Mouse (Mus musculus) 3T3-L1 (cell line): Measurements from ENCODE around the gene Casp8ap2.
A peak's percentile ranks its signal among the peaks of the same experiment; 100 is the strongest.

Experiments used
- DNase-seq: peaks from one replicate; pipeline ENCODE4 v3.0.0-alpha.2; 2015; ENCODE audit warnings: low read depth, low spot score

The Casp8ap2 gene

DNA sequence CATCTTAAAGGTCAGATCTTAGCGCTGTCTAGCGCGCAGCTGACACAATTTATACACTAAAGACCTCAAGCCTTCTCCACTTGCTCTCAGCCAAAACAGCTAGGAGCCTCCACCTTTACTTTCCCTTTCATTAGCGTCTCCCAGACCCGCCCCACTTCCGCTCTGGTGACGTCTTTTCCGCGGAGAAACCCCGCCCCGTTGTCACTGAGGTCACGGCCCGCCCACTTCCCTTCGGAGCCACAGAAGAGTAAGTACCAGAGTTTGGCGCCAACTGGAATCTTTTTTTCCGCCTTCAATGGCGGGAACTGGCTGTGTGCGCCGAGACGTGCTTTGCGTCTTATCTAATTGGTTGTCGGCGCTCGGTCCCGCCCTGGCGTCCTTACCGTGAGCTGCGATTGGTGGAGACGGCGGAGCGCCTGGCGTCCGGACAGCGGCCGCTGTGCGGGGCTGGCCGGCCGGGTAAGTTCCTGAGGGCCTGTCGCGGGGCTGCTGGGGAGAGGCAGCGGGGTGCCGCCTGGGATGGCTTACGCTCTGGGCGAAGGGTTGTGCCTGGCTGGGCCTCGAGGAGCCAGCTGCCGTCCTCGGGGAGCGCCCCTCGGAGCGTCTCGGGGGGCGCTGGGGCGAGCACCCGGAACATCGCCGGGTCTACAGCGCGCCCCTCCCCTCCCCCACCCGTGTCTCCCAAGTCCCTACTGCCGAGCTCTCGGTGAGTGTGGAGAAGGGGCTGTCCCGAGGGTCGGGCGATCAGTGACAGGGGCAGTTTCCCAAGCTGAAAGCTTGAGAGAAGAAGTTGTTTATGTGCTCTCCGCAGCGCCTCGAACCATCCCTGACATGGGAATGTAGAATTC is at the start of gene Casp8ap2:
Casp8ap2 (plus strand) TSS at position 418 of the 848 bp plus-strand sequence.
- DNase-seq: peak; percentile 99

DNA sequence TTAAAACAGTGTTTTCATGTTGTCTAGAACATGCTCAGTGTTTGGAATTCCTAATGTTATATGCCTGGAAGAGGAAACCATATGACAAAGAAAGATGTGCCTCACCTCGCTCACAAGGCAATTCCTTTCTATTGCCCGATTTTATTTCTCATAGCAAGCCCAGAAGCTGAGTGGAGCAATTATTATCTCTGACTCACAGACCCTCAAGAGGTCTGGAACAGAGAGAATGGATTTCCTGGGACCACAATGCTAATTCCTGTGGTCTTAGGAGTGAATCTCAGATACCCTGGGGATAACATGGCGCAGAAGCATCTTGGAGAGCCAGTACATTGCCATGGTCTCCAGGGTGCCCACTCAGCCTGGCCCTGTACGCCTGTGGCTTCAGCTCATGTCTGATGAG is 46.2 kb upstream of the Casp8ap2 start:
- peak; percentile 83 for DNase-seq

DNA sequence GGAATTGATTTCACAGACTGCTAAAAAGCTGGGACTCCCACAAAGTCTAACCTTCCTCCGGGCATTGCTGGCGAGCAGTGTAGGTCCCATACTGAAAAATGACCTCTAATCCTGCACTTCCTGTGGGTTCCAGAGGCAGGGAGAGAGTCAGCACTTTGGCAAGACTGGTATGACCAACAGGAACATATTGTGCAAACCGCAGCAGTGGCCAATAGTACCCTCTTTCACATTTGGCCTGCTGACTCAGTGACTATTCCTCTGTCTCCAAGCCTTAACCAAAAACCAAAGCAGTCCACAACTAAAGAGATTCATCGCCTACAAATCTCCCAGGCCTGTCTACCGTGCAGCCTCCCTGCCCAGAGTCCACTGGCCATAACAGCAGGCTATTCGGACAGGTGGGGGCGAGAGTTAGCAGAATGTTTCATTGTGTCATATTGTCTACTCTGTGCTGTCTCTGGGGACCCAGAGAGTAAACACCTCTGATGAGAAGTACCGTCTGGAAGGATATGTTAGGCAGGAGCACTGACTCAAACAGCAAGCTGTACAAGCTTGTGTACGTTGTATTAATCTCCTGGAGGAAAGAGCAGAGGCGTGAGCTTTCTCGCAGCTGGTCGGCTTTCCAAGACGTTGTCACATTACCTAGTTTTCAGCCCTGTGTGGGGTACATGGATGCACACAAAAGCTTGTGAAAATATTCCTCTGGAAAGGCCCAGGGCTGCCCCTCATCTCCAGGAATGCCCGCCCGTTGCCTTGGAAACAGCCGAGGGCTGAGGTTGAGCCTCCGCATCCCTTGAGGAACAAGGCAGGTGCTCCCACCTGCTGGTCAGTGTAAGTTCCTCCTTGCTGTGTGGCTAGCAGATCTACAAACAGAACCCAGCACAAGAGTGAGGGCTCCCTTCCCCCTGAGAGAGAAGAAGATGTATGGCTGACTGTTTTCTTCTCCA is 45.0 kb upstream of the Casp8ap2 start:
- DNase-seq: peak; percentile 95

DNA sequence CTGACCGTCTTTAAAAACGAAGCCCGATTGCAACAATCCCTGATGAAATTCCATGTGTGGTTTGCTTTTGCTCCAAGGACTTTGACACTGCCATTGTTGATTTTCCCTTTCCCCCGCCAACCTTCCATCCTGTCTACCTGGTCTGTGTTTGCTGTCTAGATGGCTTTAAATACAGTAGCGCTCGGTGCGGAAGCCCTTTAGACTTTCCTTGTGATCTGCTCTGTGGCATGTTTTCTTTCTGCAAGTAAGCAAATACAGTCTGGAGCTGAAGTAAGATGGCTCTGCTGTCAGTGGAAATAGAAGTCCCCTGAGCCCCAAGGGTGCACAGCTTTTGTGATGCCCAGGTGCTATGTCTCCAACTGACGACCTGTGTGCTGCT is 44.3 kb upstream of the Casp8ap2 start:
- DNase-seq: no peak

DNA sequence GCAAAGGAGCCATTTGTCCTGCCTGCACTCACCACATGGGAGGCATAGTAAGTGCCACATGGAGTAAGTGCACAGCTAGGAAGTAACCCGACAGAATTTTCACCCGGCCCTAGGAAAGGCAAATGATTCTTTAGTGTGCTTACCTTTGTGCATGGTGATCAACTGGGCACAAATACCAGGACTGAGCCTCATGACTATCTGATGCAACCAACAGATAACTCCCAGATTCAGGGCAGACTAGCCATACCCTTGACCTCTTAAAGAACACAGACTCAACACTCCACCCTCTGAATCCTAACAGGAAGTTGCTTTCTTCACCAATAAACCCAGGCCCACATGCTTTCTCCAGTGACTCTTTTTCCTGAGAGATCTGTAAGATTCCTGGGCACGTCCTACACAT is 43.8 kb upstream of the Casp8ap2 start:
- DNase-seq: peak; percentile 62

DNA sequence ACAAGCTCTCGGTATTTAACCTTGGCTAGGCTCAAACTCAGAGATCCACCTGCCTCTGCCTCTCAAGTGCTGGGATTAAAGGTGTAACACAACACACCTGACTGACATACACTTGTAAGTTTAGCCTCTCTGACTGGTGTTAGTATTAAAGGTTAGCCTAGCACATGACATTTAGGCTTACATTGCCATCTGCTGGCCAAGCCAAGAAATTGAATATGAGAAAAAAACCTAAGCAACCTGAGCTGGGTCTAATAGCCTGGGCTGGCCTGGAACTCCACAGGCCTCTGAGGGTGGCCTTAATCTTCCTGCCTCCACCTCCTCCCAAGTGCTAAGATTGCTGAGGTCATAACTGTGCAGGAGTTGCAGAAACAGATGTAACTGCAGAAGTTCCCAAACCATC is 43.1 kb upstream of the Casp8ap2 start:
- DNase-seq: peak; percentile 86

DNA sequence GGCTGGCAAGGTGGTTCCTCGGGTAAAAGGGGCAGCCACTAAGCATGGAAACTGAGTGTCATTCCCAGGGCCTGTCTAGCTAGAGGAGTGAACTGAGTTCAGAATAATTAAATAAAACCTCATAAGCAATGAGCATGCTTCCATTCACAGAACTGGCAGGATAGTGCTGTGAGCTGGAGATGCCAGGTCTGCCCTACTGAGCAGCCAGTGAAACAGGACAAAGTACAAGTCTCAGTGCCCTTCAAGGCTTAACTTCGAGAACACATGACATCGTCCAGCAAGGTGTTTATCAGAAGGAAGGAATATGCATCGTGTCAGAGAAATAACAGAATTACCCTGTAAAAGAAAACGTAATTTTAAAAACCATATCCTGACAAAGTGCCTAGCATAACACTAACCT is 41.7 kb upstream of the Casp8ap2 start:
- DNase-seq: no peak

DNA sequence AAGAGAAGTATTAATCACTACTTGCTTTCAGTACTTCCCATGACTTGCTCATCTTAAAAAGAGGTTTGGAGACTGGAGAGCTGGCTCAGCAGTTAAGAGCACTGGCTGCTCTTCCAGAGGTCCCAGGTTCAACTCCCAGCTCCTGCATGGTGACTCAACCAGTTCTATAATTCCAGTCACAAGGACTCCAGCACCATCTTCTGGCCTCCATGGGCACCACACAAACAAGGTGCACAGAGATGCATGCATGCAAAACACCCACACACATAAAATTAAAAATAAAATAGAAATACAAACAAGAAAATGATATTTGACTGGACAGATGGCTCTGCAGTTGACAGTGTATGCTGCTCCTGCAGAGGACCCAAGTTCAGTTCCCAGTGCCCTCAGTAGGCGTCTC is 40.6 kb upstream of the Casp8ap2 start:
- peak; percentile 44 for DNase-seq

DNA sequence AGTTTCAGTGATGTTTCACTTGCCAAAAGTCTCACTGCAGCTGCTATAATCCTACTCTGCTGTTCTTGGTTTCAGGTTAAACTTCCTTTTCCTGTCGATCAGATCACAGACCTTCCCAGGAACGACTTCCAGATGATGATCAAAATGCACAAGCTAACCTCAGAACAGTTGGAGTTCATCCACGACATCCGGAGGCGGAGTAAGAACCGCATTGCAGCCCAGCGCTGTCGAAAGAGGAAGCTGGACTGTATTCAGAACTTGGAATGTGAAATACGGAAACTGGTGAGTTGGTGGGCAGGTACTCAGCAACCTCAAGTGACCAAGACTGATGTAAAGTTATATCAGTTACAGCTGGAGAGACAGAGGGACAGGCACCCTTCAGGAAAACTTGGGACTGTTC is 40.1 kb upstream of the Casp8ap2 start:
- peak; percentile 72 for DNase-seq

DNA sequence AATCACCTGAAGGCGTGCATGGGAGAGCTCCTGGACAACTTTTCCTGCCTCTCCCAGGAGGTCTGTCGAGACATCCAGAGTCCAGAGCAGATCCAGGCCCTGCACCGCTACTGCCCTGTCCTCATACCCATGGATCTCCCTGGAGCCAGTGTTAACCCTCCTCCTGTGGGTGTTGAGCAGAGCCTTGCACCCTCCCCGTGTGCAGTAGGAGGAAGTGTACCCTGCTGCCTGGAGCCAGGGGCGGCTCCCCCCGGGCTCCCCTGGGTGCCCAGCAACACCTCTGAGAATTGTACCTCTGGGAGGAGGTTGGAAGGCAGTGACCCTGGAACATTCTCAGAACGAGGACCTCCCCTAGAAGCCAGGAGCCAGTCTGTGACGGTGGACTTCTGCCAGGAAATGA is 35.4 kb upstream of the Casp8ap2 start:
- DNase-seq: no peak

DNA sequence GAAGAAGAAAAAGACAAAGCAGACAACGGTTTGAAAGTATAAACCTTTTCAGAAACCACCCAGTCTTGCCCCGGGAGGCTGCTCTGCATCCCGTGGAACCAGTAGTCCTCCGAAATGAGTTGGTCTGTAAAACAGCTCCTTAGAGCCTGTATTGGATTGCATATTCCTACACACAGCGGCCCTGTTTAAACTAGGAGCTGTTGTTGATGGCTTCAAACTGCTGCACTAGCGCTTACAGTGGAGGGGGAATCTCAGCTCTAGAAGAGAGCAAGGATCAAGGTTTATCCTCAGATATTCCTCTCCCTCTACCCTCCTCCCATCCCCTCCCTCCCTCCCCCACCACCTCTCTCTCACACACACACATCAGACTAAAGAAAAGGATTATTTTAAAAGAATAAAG is 31.1 kb upstream of the Casp8ap2 start:
- DNase-seq: no peak

DNA sequence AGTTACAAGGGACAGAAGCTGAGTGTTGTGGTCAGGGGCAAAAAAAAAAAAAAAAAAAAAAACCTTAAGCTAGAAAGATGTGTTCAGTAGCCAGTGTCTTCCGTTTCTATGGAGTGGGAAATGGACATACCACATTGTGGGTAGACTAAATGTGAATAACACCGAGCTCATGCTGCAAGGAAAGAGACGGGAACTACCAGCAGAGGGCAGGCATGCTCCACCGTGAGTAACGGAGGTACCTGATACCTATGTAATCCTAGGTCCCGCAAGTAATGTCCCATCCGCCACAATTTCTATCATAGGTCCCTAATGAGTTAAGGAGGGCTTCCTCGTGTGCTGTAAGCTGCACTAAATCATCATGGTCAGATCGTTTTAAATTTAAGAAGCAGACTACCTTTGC is 28.7 kb upstream of the Casp8ap2 start:
- DNase-seq: peak; percentile 75

DNA sequence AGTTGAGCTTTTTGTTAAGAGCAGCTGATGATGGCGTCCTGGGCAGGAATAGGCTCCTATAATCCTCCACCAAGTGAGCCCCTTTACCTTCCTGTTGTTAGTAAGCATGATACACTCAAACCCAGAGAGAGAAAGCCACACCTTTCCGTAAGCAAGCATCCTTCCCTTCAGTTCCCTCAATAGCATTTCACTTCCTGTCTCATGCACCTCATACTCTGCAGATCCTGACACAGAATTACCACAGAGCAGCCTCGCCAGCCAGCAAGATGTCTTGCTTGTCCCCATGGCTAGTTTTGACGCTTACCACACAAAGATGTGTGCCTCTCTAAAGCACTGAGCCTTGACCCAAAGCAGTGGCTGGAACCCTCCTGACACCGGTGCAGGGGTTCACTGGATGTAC is 27.7 kb upstream of the Casp8ap2 start:
- DNase-seq: no peak

DNA sequence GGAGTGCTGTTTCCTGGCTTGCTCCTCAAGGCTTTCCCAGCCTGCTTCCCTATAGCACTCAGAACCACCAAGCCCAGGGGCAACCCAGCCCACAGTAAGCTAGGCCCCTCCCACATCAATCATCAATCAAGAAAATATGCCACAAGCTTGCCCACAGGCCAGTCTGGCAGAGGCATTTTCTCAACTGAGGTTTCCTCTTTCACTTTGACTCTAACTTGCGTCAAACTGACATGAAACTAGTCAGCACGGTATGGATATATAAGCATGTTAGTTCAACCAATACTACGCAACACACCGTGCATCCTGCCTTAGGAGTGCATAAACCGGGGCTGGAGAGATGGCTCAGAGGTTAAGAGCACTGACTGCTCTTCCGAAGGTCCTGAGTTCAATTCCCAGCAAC is 27.0 kb upstream of the Casp8ap2 start:
- peak; percentile 25 for DNase-seq

DNA sequence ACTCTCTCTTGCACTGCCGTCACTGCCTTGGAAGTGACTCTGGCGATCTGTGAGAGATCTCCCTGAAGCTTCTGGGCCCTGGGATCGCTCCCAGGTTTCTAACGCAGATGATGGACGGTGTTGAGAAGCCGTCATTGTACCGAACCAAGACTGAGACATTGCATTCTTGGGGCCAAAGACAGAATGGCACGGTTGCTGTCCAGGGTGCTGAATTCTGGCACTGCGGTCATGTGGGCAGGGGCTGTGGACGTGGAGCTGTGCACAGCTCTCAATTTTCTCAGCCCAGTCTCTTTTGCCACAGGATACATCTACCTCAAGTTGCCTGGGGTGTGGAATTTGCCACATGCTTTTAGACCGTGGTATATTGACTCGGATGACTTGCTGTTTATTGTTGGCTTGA is 14.1 kb upstream of the Casp8ap2 start:
- peak; percentile 69 for DNase-seq

DNA sequence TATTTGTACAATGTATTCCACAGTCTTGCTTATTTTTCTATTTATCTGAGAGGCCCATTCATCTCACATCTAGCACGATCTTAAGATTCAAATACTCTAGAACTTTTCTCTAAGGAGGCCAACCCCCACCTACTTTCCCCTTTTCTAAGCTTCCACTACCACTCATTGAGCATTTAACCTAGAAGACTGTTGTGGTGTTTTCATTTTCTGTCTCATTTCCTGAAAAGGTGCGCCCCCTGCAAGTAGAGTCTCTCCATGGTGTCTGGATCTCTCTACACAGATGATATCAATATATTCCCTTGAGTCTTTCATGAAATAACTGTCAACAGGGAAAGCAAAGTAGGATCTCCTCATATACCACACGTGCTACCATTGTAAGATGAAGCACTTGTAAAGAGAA is 12.6 kb upstream of the Casp8ap2 start, which contains the start of gene Gja10:
Gja10 (minus strand) TSS at position 101 of the 400 bp plus-strand sequence.
- DNase-seq: no peak

DNA sequence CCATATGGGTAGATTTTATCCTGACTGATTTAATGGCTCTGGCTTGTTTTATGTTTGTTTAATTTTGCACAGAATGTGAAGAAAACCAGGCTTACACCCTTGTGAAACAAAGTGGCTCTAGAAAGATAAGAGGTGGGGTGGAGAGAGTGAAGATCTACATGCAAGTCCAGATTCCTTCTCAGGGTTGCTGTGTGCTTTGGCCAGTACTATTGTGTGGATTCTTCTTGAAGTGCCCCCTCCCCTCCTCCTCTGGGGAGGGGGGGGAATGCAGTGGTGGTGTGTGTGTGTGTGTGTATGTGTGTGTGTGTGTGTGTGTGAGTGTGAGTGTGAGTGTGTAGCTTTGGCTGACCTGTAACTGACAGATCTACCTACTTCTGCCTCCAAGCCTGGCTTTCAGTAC is 6.4 kb downstream of the Casp8ap2 start:
- DNase-seq: no peak

DNA sequence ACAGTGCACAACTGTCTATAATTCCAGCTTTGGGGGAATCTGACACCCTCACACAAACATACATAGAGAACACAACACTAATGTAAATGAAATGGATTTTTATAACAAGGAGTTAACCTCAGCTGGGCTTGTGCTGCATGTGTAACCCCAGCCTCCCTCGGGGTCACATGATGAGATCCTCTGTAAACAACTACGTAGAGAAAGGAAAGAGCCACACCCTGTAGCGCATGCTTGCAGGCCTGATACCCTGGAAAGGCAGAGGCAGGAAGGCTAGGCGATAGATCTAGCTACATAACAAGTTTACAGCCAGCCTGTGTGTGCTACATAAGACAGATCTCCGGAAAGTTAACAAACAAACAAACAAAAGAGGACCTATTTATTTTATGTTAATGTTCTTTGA is 36.4 kb downstream of the Casp8ap2 start:
- DNase-seq: no peak

DNA sequence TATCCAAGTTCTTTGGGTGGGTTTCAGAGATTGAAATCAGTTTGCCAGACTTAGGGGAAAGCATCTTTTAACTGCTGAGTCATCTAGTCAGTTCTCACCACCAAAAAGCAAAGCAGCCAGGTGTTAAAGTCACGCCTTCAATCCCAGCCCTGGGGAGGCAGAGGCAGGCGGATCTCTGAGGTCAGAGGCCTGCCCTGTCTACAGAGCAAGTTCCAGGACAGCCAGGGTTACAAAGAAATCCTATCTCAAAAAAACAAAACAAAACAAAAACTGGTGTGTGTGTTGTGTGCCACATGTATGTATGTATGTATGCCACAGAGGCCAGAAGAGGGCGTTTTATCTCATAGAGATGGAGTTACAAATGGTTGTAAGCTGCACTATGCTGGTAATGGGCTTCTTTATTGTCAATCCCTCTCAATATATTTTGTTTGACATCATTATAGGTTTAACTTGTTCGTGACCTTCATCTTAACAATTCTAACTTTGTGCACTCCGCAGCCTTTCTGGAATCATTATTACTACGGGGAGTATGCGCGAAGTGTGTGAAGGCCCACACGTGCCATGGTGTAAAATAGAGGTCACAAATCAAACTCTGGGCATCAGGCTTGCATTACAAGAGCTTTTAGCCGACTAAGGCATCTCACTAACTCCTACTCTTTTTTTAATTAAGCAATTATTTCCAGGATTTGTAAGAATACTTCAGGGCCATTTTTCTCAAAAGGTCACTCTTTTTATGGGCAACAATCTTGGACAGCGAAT is 41.1 kb downstream of the Casp8ap2 start:
- DNase-seq: peak; percentile 42

DNA sequence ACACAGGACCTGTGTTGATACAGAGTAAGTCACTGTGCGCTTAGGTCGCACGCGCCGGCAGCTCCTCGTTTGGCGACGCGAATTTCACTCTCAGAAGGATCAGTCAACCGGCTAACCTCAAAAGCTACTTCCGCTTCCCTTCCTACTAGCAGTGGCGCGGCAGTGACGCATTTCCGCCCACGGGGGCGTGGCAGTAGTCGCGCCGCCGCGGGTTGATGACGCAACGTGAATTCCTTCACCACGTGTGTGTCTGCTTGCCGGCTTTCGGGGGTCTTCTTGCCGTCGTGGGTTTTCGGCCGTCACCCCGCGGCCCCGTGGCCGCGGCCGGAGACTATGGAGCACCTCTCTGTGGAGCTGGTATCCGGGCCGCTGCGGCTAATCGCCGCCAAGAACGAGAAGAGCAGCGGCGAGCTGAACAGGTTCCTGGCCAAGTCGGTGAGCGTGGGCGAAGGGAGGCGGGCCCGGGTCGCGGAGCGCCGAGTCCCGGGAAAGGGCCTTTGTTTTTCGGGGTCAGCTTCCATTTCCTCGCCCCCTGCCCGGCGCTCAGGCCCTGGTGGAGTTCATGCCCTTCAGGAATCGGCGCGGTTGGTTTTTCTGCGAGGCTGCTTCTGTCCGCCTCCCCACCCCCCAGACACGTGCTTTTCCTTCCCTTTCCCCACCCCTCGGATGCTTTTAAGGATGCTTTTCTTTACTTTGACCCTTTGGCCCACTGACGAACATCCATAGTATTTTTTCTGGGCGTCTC is 41.8 kb downstream of the Casp8ap2 start, which contains the start of gene Mdn1:
Mdn1 (plus strand) TSS at position 202 of the 745 bp plus-strand sequence.
- DNase-seq: peak; percentile 92

DNA sequence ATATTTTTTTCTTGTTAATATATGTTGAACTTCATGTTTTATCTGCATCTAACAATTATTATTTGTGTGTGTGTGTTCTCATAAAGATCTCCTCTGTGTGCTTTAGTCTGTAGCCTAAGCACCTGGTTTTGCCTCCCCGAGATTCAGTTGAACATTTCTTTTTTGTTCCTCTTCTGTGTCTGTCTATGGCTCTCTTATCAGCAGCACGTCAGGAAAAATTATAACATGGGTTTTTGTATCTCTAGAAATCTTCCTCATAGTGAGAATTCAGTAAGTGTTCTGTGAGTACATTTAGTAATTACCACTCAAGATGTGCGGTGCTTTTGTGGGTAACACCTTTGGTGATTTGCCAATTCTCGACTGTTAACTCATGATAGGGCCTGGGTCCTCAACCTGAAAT is 50.6 kb downstream of the Casp8ap2 start:
- no peak for DNase-seq
